Mouse (Mus musculus) CH12.LX (cell line): ENCODE measurements around the gene Cacnb4. TPM values are rescaled to one million over a fixed set of nuclear protein-coding genes. Genes with fewer than 3 reads are reported as not detected.

Source experiments
- DNase-seq: peaks from one replicate; pipeline ENCODE4 v3.0.0-alpha.2; 2013; ENCODE audit errors: extremely low read depth
- H3K27ac ChIP-seq: 2 replicates; pipeline ENCODE4 v1.5.1; 2012; ENCODE audit warnings: low read depth, mild to moderate bottlenecking, control low read depth, moderate library complexity; ENCODE audit not compliant: insufficient read depth
- H3K27me3 ChIP-seq: replicated peaks from 2 replicates; pipeline ENCODE3; 2012; ENCODE audit warnings: inconsistent platforms
- H3K36me3 ChIP-seq, 2 experiments: replicated peaks in 1 of 2; 2 replicates each; pipeline versions ENCODE3 to v1.6.1; 2012; ENCODE audit warnings: inconsistent platforms in 1 of 2, low read length in 1 of 2, mild to moderate bottlenecking in 1 of 2, mixed read lengths in 1 of 2, moderate library complexity in 1 of 2; ENCODE audit not compliant: control insufficient read depth in 1 of 2, insufficient read depth in 1 of 2
- H3K4me1 ChIP-seq, 2 experiments: 2 replicates each; pipeline ENCODE4 v1.6.1; 2012; ENCODE audit warnings: inconsistent platforms in 1 of 2, moderate library complexity in 1 of 2; ENCODE audit not compliant: insufficient read depth in 2 of 2, control insufficient read depth in 1 of 2
- H3K4me2 ChIP-seq: 2 replicates; pipeline ENCODE4 v1.6.1; 2012; ENCODE audit warnings: low read depth, mild to moderate bottlenecking, control low read depth; ENCODE audit not compliant: poor library complexity, insufficient read depth, severe bottlenecking
- H3K4me3 ChIP-seq, 3 experiments: fragments of 150-350 bp in 1 of 3; sonication (generic) in 1 of 3; replicated peaks in 1 of 3; 2 replicates each; pipeline versions ENCODE3 to v1.5.1; 2011 to 2012; ENCODE audit warnings: low read depth in 2 of 3, low read length in 2 of 3, mild to moderate bottlenecking in 2 of 3, moderate library complexity in 2 of 3, control low read depth in 1 of 3, improper control_type of control experiment in 1 of 3, inconsistent platforms in 1 of 3, mixed read lengths in 1 of 3; ENCODE audit not compliant: poor library complexity in 1 of 3
- H3K79me2 ChIP-seq: replicated peaks from 2 replicates; pipeline ENCODE4 v1.6.1; 2012; ENCODE audit warnings: mild to moderate bottlenecking, moderate library complexity; ENCODE audit not compliant: control insufficient read depth, poor library complexity, insufficient read depth, severe bottlenecking; ENCODE audit errors: extremely low read depth
- H3K9ac ChIP-seq: 2 replicates; pipeline ENCODE4 v1.6.1; 2012; ENCODE audit warnings: low read depth, mild to moderate bottlenecking, control low read depth, moderate library complexity; ENCODE audit not compliant: insufficient read depth
- H3K9me3 ChIP-seq: replicated peaks from 2 replicates; pipeline ENCODE3; 2012; ENCODE audit warnings: low read length, inconsistent platforms, mixed read lengths
- BHLHE40 ChIP-seq: IDR thresholded peaks from 2 replicates; pipeline ENCODE4 v1.6.1; 2011; ENCODE audit warnings: mild to moderate bottlenecking, low read depth, low read length, improper control_type of control experiment
- CTCF ChIP-seq, 2 experiments: IDR thresholded peaks in 1 of 2; conservative IDR thresholded peaks in 1 of 2; 2 replicates each; pipeline ENCODE4 v1.5.1; 2011 to 2012; ENCODE audit warnings: low read depth in 2 of 2, low read length in 2 of 2, improper control_type of control experiment in 1 of 2, inconsistent platforms in 1 of 2, mild to moderate bottlenecking in 1 of 2, moderate library complexity in 1 of 2
- GABPA ChIP-seq: IDR thresholded peaks from 2 replicates; pipeline ENCODE4 v1.6.1; 2012; ENCODE audit warnings: low read depth, low read length, improper control_type of control experiment, inconsistent platforms; ENCODE audit not compliant: insufficient replicate concordance
- IRF4 ChIP-seq: IDR thresholded peaks from 2 replicates; pipeline ENCODE4 v1.6.1; 2014; ENCODE audit warnings: low read depth, mild to moderate bottlenecking, inconsistent platforms, low read length, improper control_type of control experiment
- JUN ChIP-seq: IDR thresholded peaks from 2 replicates; pipeline ENCODE4 v1.6.1; 2011; ENCODE audit warnings: low read depth, mild to moderate bottlenecking, low read length, improper control_type of control experiment, moderate library complexity; ENCODE audit not compliant: insufficient read depth
- MAFK ChIP-seq: IDR thresholded peaks from 2 replicates; pipeline ENCODE4 v1.6.1; 2011; ENCODE audit warnings: low read length, improper control_type of control experiment; ENCODE audit not compliant: insufficient replicate concordance
- MEF2A ChIP-seq: IDR thresholded peaks from 2 replicates; pipeline ENCODE4 v1.6.1; 2014; ENCODE audit warnings: low read depth, mild to moderate bottlenecking, inconsistent platforms, low read length, improper control_type of control experiment, borderline replicate concordance
- MXI1 ChIP-seq: IDR thresholded peaks from 2 replicates; pipeline ENCODE4 v1.6.1; 2011; ENCODE audit warnings: mild to moderate bottlenecking, low read depth, low read length, improper control_type of control experiment
- MYC ChIP-seq: IDR thresholded peaks from 2 replicates; pipeline ENCODE4 v1.6.1; 2011; ENCODE audit warnings: low read depth, mild to moderate bottlenecking, improper control_type of control experiment, low read length
- PAX5 ChIP-seq: IDR thresholded peaks from 2 replicates; pipeline ENCODE4 v1.6.1; 2012; ENCODE audit warnings: low read length, inconsistent platforms, mixed read lengths
- POLR2A ChIP-seq: IDR thresholded peaks from 2 replicates; pipeline ENCODE4 v1.6.1; 2011; ENCODE audit warnings: low read depth, mild to moderate bottlenecking, improper control_type of control experiment, low read length
- POLR2AphosphoS2 ChIP-seq: IDR thresholded peaks from 2 replicates; pipeline ENCODE4 v1.6.1; 2011; ENCODE audit warnings: low read depth, low read length, improper control_type of control experiment
- RAD21 ChIP-seq: IDR thresholded peaks from 2 replicates; pipeline ENCODE4 v1.6.1; 2011; ENCODE audit warnings: low read depth, mild to moderate bottlenecking, low read length, improper control_type of control experiment, moderate library complexity
- RCOR1 ChIP-seq: conservative IDR thresholded peaks from 2 replicates; pipeline ENCODE4 v1.6.1; 2012; ENCODE audit warnings: low read depth, mild to moderate bottlenecking, inconsistent platforms, low read length, improper control_type of control experiment
- SMC3 ChIP-seq: IDR thresholded peaks from 2 replicates; pipeline ENCODE4 v1.6.1; 2011; ENCODE audit warnings: low read depth, low read length, improper control_type of control experiment
- TBP ChIP-seq: conservative IDR thresholded peaks from 2 replicates; pipeline ENCODE4 v1.6.1; 2011; ENCODE audit warnings: low read depth, low read length, improper control_type of control experiment
- TCF12 ChIP-seq: IDR thresholded peaks from 2 replicates; pipeline ENCODE4 v1.6.1; 2014; ENCODE audit warnings: low read depth, mild to moderate bottlenecking, inconsistent platforms, low read length, improper control_type of control experiment
- USF1 ChIP-seq: IDR thresholded peaks from 2 replicates; pipeline ENCODE4 v1.6.1; 2014; ENCODE audit warnings: low read depth, mild to moderate bottlenecking, inconsistent platforms, low read length, improper control_type of control experiment
- USF2 ChIP-seq: conservative IDR thresholded peaks from 2 replicates; pipeline ENCODE4 v1.6.1; 2011; ENCODE audit warnings: low read depth, low read length, improper control_type of control experiment
- ZC3H11A ChIP-seq: IDR thresholded peaks from 2 replicates; pipeline ENCODE4 v1.6.1; 2012; ENCODE audit warnings: low read depth, mild to moderate bottlenecking, inconsistent platforms, low read length, improper control_type of control experiment
- ZNF384 ChIP-seq: IDR thresholded peaks from 2 replicates; pipeline ENCODE4 v1.6.1; 2012; ENCODE audit warnings: low read depth, low read length, improper control_type of control experiment, inconsistent platforms
- dilution Hi-C: fragments of 300-500 bp; cut with MboI; formaldehyde crosslinking; loops from 2 replicates; pipeline ENCODE4 v1.14.3; 2020; ENCODE audit warnings: low sequenced_read_pairs; ENCODE audit not compliant: extremely low pct_unique_long_range_greater_than_20kb, extremely low pct_ligation_motif_present
- in situ Hi-C: fragments of 300-500 bp; cut with MboI; formaldehyde crosslinking; loops from 3 replicates; pipeline ENCODE4 v1.14.3; 2019; ENCODE audit warnings: low sequenced_read_pairs, low pct_ligation_motif_present, low pct_unique_long_range_greater_than_20kb, mixed read lengths
- polyA plus RNA-seq: library from polyadenylated mRNA; unstranded; fragments of >175 nt; gene quantifications from 2 replicates; pipeline ENCODE4 v1.2.1, GENCODE M21; 2012; ENCODE audit warnings: low read depth; ENCODE audit not compliant: insufficient read length
- total RNA-seq, 2 experiments: library from RNA; depleted of rRNA; stranded (reverse); fragments of 300-350 nt in 1 of 2; fragments of >200 nt in 1 of 2; gene quantifications; 2 replicates each; pipeline ENCODE4 v1.2.3; 2012 to 2014

Gene Cacnb4
- total and polyA plus RNA-seq, 3 experiments: 0.77 to 3.4 (median 1.5) TPM

GRCm38 (mm10) chr2:52606331-52606730 is 70.3 kb downstream of the Cacnb4 start:
- no peak overlapping the region for H3K27ac ChIP-seq
- H3K79me2 ChIP-seq: no peaks in the 10 kb centered on the region
- TF ChIP-seq JUN: no peak
- TF ChIP-seq BHLHE40: no peak
- no peak for TF ChIP-seq TCF12
- TF ChIP-seq POLR2AphosphoS2: no peak
- no peak for TF ChIP-seq PAX5
- no peak for TF ChIP-seq USF2
- no peak for TF ChIP-seq IRF4
- no peak for TF ChIP-seq USF1
- TF ChIP-seq ZNF384: no peak
- TF ChIP-seq MYC: no peak
- TF ChIP-seq POLR2A: no peak
- TF ChIP-seq MXI1: no peak
- TF ChIP-seq RAD21: no peak
- no peak for TF ChIP-seq MAFK
- no peak for TF ChIP-seq GABPA
- no peak for TF ChIP-seq MEF2A
- no peak overlapping the region for H3K4me3 ChIP-seq
- H3K36me3 ChIP-seq: peaks cover 0 to 2% of the 10 kb centered on the region in 2 experiments
- H3K4me2 ChIP-seq: no peak overlapping the region
- H3K9ac ChIP-seq: no peak overlapping the region
- no peaks in the 10 kb centered on the region for H3K27me3 ChIP-seq
- H3K9me3 ChIP-seq: no peaks in the 10 kb centered on the region
- peaks cover 0 to 19% of the 10 kb centered on the region in 2 experiments; a peak in 2 of 4 replicates for H3K4me1 ChIP-seq
- in situ Hi-C loops: no loop called here
- no peak for DNase-seq
- dilution Hi-C loops: no loop called here

GRCm38 (mm10) chr2:52605321-52605720 is 71.3 kb downstream of the Cacnb4 start:
- H3K4me1 ChIP-seq: peaks cover 0 to 19% of the 10 kb centered on the region in 2 experiments; a peak in 2 of 4 replicates
- H3K27me3 ChIP-seq: no peaks in the 10 kb centered on the region
- in situ Hi-C loops (no loop called here), dilution Hi-C loops (no loop called here)
- H3K9me3 ChIP-seq: no peaks in the 10 kb centered on the region
- no peak overlapping the region for H3K4me3 ChIP-seq
- H3K27ac ChIP-seq: no peak overlapping the region
- no peak overlapping the region for H3K4me2 ChIP-seq
- DNase-seq: peak; percentile 75
- H3K36me3 ChIP-seq: peaks cover 0 to 2% of the 10 kb centered on the region in 2 experiments
- H3K79me2 ChIP-seq: no peaks in the 10 kb centered on the region
- no peak overlapping the region for H3K9ac ChIP-seq
- TF ChIP-seq ZC3H11A (peak; percentile 30; the same call in 1 of the 2 replicates), RCOR1 (no peak), ZNF384 (0 out of 2 replicates have a peak, but pooled peaks have one; percentile 9), TBP (no peak), RAD21 (peak; percentile 85), SMC3 (peak; percentile 65), CTCF (conservative IDR thresholded peaks at IDR 0.05 in 1 of 2, IDR thresholded peaks at IDR 0.05 in 1 of 2; ENCODE audit: low read depth in 2 of 2, low read length in 2 of 2) (peak; percentile 31 to 80; a peak in 3 of 4 replicates), POLR2AphosphoS2 (no peak), PAX5 (no peak)
